Mouse (Mus musculus) cortical plate, adult 2 months (tissue): ENCODE measurements around the gene Ccr1. TPM values are rescaled to one million over a fixed set of nuclear protein-coding genes. Genes with fewer than 3 reads are reported as not detected.
A peak's percentile ranks its signal among the peaks of the same experiment; 100 is the strongest.
"Not testable (repeated sequence)": the region's sequence is repeated elsewhere in the genome, so short reads cannot be mapped to it uniquely, and the experiment has no call there.

ENCODE experiments used
- H3K27ac ChIP-seq: fragments of 200-500 bp; 2 replicates; pipeline ENCODE4 v1.5.1; 2012; ENCODE audit warnings: low read length, control low read depth, inconsistent platforms; ENCODE audit not compliant: insufficient read depth
- H3K4me1 ChIP-seq: fragments of 200-500 bp; 2 replicates; pipeline ENCODE4 v1.6.1; 2011; ENCODE audit warnings: low read length; ENCODE audit not compliant: control insufficient read depth, insufficient read depth
- H3K4me3 ChIP-seq: fragments of 200-500 bp; 2 replicates; pipeline ENCODE4 v1.5.1; 2011; ENCODE audit warnings: mild to moderate bottlenecking, low read length, control low read depth; ENCODE audit not compliant: insufficient read depth
- CTCF ChIP-seq: fragments of 200-500 bp; IDR thresholded peaks from 2 replicates; pipeline ENCODE4 v1.5.1; 2011; ENCODE audit warnings: mild to moderate bottlenecking, control low read depth, low read length; ENCODE audit not compliant: insufficient read depth; ENCODE audit errors: extremely low read depth
- POLR2A ChIP-seq: fragments of 200-500 bp; IDR thresholded peaks from 2 replicates; pipeline ENCODE4 v1.6.1; 2011; ENCODE audit warnings: mild to moderate bottlenecking, low read length, control low read depth; ENCODE audit not compliant: insufficient read depth; ENCODE audit errors: extremely low read depth
- polyA plus RNA-seq: library from polyadenylated mRNA; depleted of rRNA; stranded (reverse); fragments of >200 nt; gene quantifications from 2 replicates; pipeline ENCODE4 v1.2.3, GENCODE M21; 2012; rRNA removed

The Ccr1 gene
- polyA plus RNA-seq, 1 experiment, result 0.33 TPM

GRCm38 (mm10) chr9:123928759-123929246 is 39.7 kb downstream of the Ccr1 start:
- Histone ChIP-seq H3K27ac (no peak overlapping the region), H3K4me3 (no peak overlapping the region), H3K4me1 (peaks cover 2% of the 10 kb centered on the region; the same call in 1 of the 2 replicates)
- TF ChIP-seq CTCF (no peak), POLR2A (no peak)

- TF ChIP-seq POLR2A (no peak), CTCF (no peak)
- Histone ChIP-seq H3K4me1 (peaks cover 2% of the 10 kb centered on the region; the same call in 1 of the 2 replicates), H3K4me3 (no peak overlapping the region), H3K27ac (0 out of 2 replicates have a peak overlapping the region, but pooled peaks have one; percentile 46)
These were observed 40.3 kb downstream of the Ccr1 start for GRCm38 (mm10) chr9:123928118-123928758.

- H3K27ac ChIP-seq, result no peak overlapping the region
- TF ChIP-seq POLR2A, result no peak
- no peak for TF ChIP-seq CTCF
- no peak overlapping the region for H3K4me3 ChIP-seq
These were observed 41.1 kb downstream of the Ccr1 start for GRCm38 (mm10) chr9:123927281-123927960.

GRCm38 (mm10) chr9:123926041-123926440 is 42.5 kb downstream of the Ccr1 start:
- H3K27ac ChIP-seq, H3K4me1 ChIP-seq: not testable (repeated sequence)
- TF ChIP-seq CTCF, result peak; percentile 39; the same call in 1 of the 2 replicates
- H3K4me3 ChIP-seq, result peak overlapping the region; percentile 37; the same call in 1 of the 2 replicates

More at GRCm38 (mm10) chr9:123927281-123927960, 41.1 kb downstream of the Ccr1 start:
- peaks cover 2% of the 10 kb centered on the region; the same call in 1 of the 2 replicates for H3K4me1 ChIP-seq

GRCm38 (mm10) chr9:123925101-123925946 is 43.2 kb downstream of the Ccr1 start:
- Histone ChIP-seq H3K27ac (peak overlapping the region; percentile 41; the same call in 1 of the 2 replicates), H3K4me1 (peaks cover 2% of the 10 kb centered on the region; the same call in 1 of the 2 replicates), H3K4me3 (peak overlapping the region; percentile 37)
- TF ChIP-seq CTCF, result 0 out of 2 replicates have a peak, but pooled peaks have one; percentile 12
- TF ChIP-seq POLR2A, result no peak

GRCm38 (mm10) chr9:123924589-123925066 is 43.9 kb downstream of the Ccr1 start:
- peaks cover 2% of the 10 kb centered on the region; the same call in 1 of the 2 replicates for H3K4me1 ChIP-seq
- peak overlapping the region; percentile 60 for H3K27ac ChIP-seq
- TF ChIP-seq CTCF (no peak), POLR2A (peak; percentile 59; the same call in 1 of the 2 replicates)
- H3K4me3 ChIP-seq, result peak overlapping the region; percentile 37

- peak; percentile 43 for TF ChIP-seq CTCF
- H3K4me1 ChIP-seq, result not testable (repeated sequence)
- peak overlapping the region; percentile 37; the same call in 1 of the 2 replicates for H3K4me3 ChIP-seq
- peak overlapping the region; percentile 79 for H3K27ac ChIP-seq
These were observed 44.5 kb downstream of the Ccr1 start for GRCm38 (mm10) chr9:123924035-123924434.

- Histone ChIP-seq H3K4me1 (no peaks in the 10 kb centered on the region), H3K4me3 (peak overlapping the region; percentile 37), H3K27ac (peak overlapping the region; percentile 79; the same call in 1 of the 2 replicates)
- TF ChIP-seq CTCF (no peak), POLR2A (no peak)
These were observed 45.1 kb downstream of the Ccr1 start for GRCm38 (mm10) chr9:123923146-123923991.

Other genes starting within 250 kb of the Ccr1 start
- not detected in 2 replicates for gene Cxcr6, start 162.2 kb downstream of the Ccr1 start, polyA plus RNA-seq
- gene Fyco1, start 116.8 kb downstream of the Ccr1 start, polyA plus RNA-seq, result 17.7 and 17.8 TPM in 2 replicates
- 0.04 TPM in 1 of 2 replicates, not detected in the other for gene Xcr1, start 106.7 kb downstream of the Ccr1 start, polyA plus RNA-seq
- gene Ccr1l1, start 9.7 kb upstream of the Ccr1 start, polyA plus RNA-seq, result 0.10 and 0.13 TPM in 2 replicates
- gene Ccr3, start 53.3 kb upstream of the Ccr1 start, polyA plus RNA-seq, result 0.06 and 0.13 TPM in 2 replicates
- 0.15 and 0.19 TPM in 2 replicates for gene Ccr2, start 133.3 kb upstream of the Ccr1 start, polyA plus RNA-seq
- 4.1 and 5.6 TPM in 2 replicates for gene Ccr5, start 152.9 kb upstream of the Ccr1 start, polyA plus RNA-seq